Mouse (Mus musculus) forebrain, embryonic 14.5 days (tissue): ENCODE data around the gene Ltb. TPM values are rescaled to one million over a fixed set of nuclear protein-coding genes. Genes with fewer than 3 reads are reported as not detected.
"Not testable (repeated sequence)": the region's sequence is repeated elsewhere in the genome, so short reads cannot be mapped to it uniquely, and the experiment has no call there.

Experiments used
- ATAC-seq: fragments of 200-750 bp; cut with Nextera tagmentation; 2 replicates; pipeline ENCODE4 v1.8.0; 2017; ENCODE audit warnings: mild to moderate bottlenecking, moderate library complexity
- DNase-seq: peaks from one replicate; pipeline ENCODE4 v3.0.0-alpha.2; 2015; ENCODE audit warnings: low spot score
- H3K27ac ChIP-seq: fragments of 300-500 bp; sonication (generic); 2 replicates; pipeline ENCODE4 v1.5.1; 2014; ENCODE audit warnings: low read depth, mild to moderate bottlenecking, control low read depth, low read length, moderate library complexity
- H3K27me3 ChIP-seq: fragments of 300-500 bp; sonication (generic); replicated peaks from 2 replicates; pipeline ENCODE4 v1.6.1; 2014; ENCODE audit warnings: low read length, control low read depth, mixed read lengths; ENCODE audit not compliant: control insufficient read depth, insufficient read depth
- H3K36me3 ChIP-seq: fragments of 300-500 bp; sonication (generic); 2 replicates; pipeline ENCODE4 v1.6.1; 2014; ENCODE audit warnings: low read length, control low read depth; ENCODE audit not compliant: control insufficient read depth, insufficient read depth
- H3K4me1 ChIP-seq: fragments of 300-500 bp; sonication (generic); 2 replicates; pipeline ENCODE4 v1.6.1; 2014; ENCODE audit warnings: antibody characterized with exemption, low read length, control low read depth; ENCODE audit not compliant: control insufficient read depth, insufficient read depth
- H3K4me2 ChIP-seq: fragments of 300-500 bp; sonication (generic); 2 replicates; pipeline ENCODE4 v1.6.1; 2014; ENCODE audit warnings: mild to moderate bottlenecking, control low read depth, low read length
- H3K4me3 ChIP-seq: fragments of 300-500 bp; sonication (generic); 2 replicates; pipeline ENCODE4 v1.5.1; 2014; ENCODE audit warnings: low read depth, low read length, control low read depth
- H3K9ac ChIP-seq: fragments of 300-500 bp; sonication (generic); 2 replicates; pipeline ENCODE4 v1.6.1; 2014; ENCODE audit warnings: mild to moderate bottlenecking, low read length, control low read depth, moderate library complexity
- H3K9me3 ChIP-seq: fragments of 300-500 bp; sonication (generic); replicated peaks from 2 replicates; pipeline ENCODE4 v1.6.1; 2016; ENCODE audit warnings: low read length, control low read depth, mixed read lengths; ENCODE audit not compliant: control insufficient read depth
- WGBS: fragments of 180-500 bp; shearing (Covaris S2); extraction: QIAGEN DNeasy Blood & Tissue Kit; methylation state at CpG from one replicate; pipeline ENCODE4 v1.1.7; 2014; 5-methylcytosine and 5-hydroxymethylcytosine counted together
- polyA plus RNA-seq: library from polyadenylated mRNA; unstranded; fragments of >200 nt; fragmentation: Nextera tagmentation; extraction: Ambion mirVana; gene quantifications from 2 replicates; pipeline ENCODE4 v1.2.1, GENCODE M21; 2014

The Ltb gene
- polyA plus RNA-seq, 1 experiment from 2014 or later = 0.39 TPM

DNA sequence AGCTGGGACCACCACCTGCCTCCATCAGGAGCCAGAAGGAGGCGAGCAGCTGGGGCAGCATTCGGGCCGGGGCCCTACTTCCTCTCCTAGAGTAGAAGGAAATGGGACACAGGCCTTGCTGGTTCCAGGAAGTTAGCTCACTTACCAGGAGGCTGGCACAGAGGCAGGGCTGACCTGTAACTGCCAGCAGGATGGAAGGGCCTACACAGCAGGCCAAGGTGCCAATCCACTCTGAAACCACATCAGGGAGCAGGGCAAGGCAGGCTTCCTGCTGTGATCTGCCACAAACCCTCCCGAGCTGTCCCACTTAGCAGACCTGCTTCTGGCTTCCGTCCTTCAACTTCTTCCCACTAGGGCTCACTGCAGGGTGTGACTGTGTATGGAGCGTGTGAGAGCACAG lies 28.1 kb downstream of the Ltb start:
- Histone ChIP-seq H3K36me3 (peaks cover 46% of the 10 kb centered on the region), H3K4me2 (no peak overlapping the region), H3K4me1 (no peaks in the 10 kb centered on the region), H3K27me3 (no peaks in the 10 kb centered on the region), H3K9ac (no peak overlapping the region), H3K9me3 (no peaks in the 10 kb centered on the region), H3K27ac (no peak overlapping the region), H3K4me3 (no peak overlapping the region)
- WGBS = 85% methylated on average over 6 of the region's 6 CpGs
- ATAC-seq (no peak), DNase-seq (no peak)

GRCm38 (mm10) chr17:35224641-35225040 lies 30.4 kb downstream of the Ltb start:
- H3K4me3 ChIP-seq = no peak overlapping the region
- peaks cover 61% of the 10 kb centered on the region for H3K36me3 ChIP-seq
- no peak overlapping the region for H3K4me2 ChIP-seq

GRCm38 (mm10) chr17:35225456-35225855 lies 31.2 kb downstream of the Ltb start:
- no peak for ATAC-seq
- Histone ChIP-seq H3K4me3 (no peak overlapping the region), H3K9ac (no peak overlapping the region), H3K27me3 (no peaks in the 10 kb centered on the region), H3K27ac (no peak overlapping the region), H3K4me1 (no peaks in the 10 kb centered on the region), H3K36me3 (peaks cover 61% of the 10 kb centered on the region), H3K4me2 (no peak overlapping the region), H3K9me3 (no peaks in the 10 kb centered on the region)
- DNase-seq = no peak
- 95% methylated on average over 5 of the region's 5 CpGs for WGBS

More at GRCm38 (mm10) chr17:35224641-35225040, 30.4 kb downstream of the Ltb start:
- no peak overlapping the region for H3K9ac ChIP-seq
- H3K27me3 ChIP-seq = no peaks in the 10 kb centered on the region
- no peak overlapping the region for H3K27ac ChIP-seq
- WGBS = 94% methylated on average over 4 of the region's 4 CpGs
- H3K9me3 ChIP-seq = no peaks in the 10 kb centered on the region
- DNase-seq (no peak), ATAC-seq (no peak)
- H3K4me1 ChIP-seq = no peaks in the 10 kb centered on the region

DNA sequence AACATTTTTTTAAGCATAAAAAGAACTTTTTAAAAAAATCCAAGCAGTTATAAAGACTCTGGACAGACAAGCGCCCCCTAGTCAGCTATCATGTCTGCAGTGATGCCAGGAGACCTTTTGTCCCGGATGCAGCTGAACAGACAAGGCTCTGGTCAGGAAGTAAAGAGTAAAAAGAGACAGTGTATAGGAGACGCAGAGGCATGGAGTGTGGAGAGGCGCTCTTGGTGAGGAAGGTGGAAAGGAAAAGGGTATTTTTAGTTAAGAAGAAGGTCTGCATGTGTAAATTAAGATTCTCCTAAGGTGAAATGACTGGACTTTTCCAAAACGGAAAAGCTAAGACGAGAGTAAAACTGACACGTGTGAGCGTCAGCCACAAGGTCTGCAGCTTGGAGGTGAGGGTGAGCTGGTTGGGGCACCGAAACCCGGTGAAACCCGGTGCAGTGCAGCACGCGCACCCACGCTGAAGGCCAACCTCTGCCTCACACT lies 32.4 kb downstream of the Ltb start:
- DNase-seq (no peak), ATAC-seq (no peak)
- Histone ChIP-seq H3K4me2 (no peak overlapping the region), H3K4me1 (no peaks in the 10 kb centered on the region), H3K36me3 (peaks cover 65% of the 10 kb centered on the region), H3K4me3 (no peak overlapping the region), H3K9ac (no peak overlapping the region), H3K27ac (no peak overlapping the region), H3K27me3 (no peaks in the 10 kb centered on the region), H3K9me3 (no peaks in the 10 kb centered on the region)
- WGBS = 90% methylated on average over 14 of the region's 14 CpGs

DNA sequence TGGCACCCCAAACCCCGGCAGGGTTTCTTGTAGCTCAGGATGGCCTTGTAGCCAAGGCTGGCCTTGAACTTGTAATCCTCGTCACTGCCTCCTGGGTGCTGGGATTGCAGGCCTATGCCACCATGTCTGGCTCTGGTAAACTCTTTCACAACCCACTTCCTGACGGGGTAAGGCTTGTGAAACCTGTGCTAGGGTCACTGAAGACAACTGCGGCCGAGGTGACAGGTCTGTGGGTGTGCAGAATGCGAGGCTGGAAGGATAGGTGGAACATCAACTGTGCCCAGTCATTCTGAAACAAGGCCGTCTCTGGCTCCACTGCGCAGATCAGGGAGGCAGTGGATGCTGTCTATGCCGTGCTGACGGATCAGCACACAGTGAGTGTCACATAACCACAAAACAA lies 36.8 kb downstream of the Ltb start:
- WGBS = 96% methylated on average over 10 of the region's 10 CpGs
- Histone ChIP-seq H3K4me3 (no peak overlapping the region), H3K27ac (no peak overlapping the region), H3K4me1 (peaks cover 4% of the 10 kb centered on the region; the same call in 1 of the 2 replicates), H3K4me2 (no peak overlapping the region), H3K9me3 (no peaks in the 10 kb centered on the region), H3K9ac (no peak overlapping the region), H3K27me3 (no peaks in the 10 kb centered on the region), H3K36me3 (peaks cover 64% of the 10 kb centered on the region)
- no peak for ATAC-seq
- no peak for DNase-seq

- Histone ChIP-seq H3K4me1 (peaks cover 4% of the 10 kb centered on the region; the same call in 1 of the 2 replicates), H3K27me3 (no peaks in the 10 kb centered on the region), H3K4me3 (no peak overlapping the region), H3K9me3 (no peaks in the 10 kb centered on the region), H3K36me3 (peaks cover 58% of the 10 kb centered on the region), H3K4me2 (no peak overlapping the region; the same call in 1 of the 2 replicates), H3K27ac (no peak overlapping the region), H3K9ac (0 out of 2 replicates have a peak overlapping the region, but pooled peaks have one; percentile 1)
- WGBS = 17% methylated on average over 12 of the region's 12 CpGs
- ATAC-seq (no peak), DNase-seq (peak; percentile 90)
These were observed 37.8 kb downstream of the Ltb start for GRCm38 (mm10) chr17:35232043-35232442.

- Histone ChIP-seq H3K4me3 (no peak overlapping the region), H3K9ac (peak overlapping the region; percentile 21; the same call in 1 of the 2 replicates), H3K27me3 (no peaks in the 10 kb centered on the region), H3K4me2 (no peak overlapping the region), H3K27ac (no peak overlapping the region), H3K9me3 (no peaks in the 10 kb centered on the region), H3K36me3 (peaks cover 52% of the 10 kb centered on the region), H3K4me1 (peaks cover 4% of the 10 kb centered on the region; the same call in 1 of the 2 replicates)
- ATAC-seq (no peak), DNase-seq (no peak)
- 93% methylated on average over 5 of the region's 5 CpGs for WGBS
These were observed 38.4 kb downstream of the Ltb start for GRCm38 (mm10) chr17:35232659-35233058.

- peak within 1 kb of the TSS; percentile 83 for H3K4me2 ChIP-seq
- peak within 1 kb of the TSS; percentile 40 for H3K4me3 ChIP-seq
- peaks cover 45% of the 10 kb centered on the region for H3K36me3 ChIP-seq
- H3K4me1 ChIP-seq = peaks cover 4% of the 10 kb centered on the region; the same call in 1 of the 2 replicates
- DNase-seq (no peak), ATAC-seq (no peak)
- peak within 1 kb of the TSS; percentile 90; the same call in 1 of the 2 replicates for H3K27ac ChIP-seq
- H3K9me3 ChIP-seq = no peaks in the 10 kb centered on the region
- WGBS = 74% methylated on average over 18 of the region's 18 CpGs
- peak within 1 kb of the TSS; percentile 85 for H3K9ac ChIP-seq
- H3K27me3 ChIP-seq = no peaks in the 10 kb centered on the region
These were observed 39.1 kb downstream of the Ltb start, which contains the start of gene Atp6v1g2 for GRCm38 (mm10) chr17:35233114-35233980. Gene Atp6v1g2 (plus strand): TSS chr17:35233660.

GRCm38 (mm10) chr17:35234090-35234489 lies 39.9 kb downstream of the Ltb start:
- not testable (repeated sequence) for H3K27ac ChIP-seq, H3K4me1 ChIP-seq, DNase-seq, H3K27me3 ChIP-seq, H3K9me3 ChIP-seq, ATAC-seq
- peak overlapping the region; percentile 40; the same call in 1 of the 2 replicates for H3K4me3 ChIP-seq
- WGBS = 82% methylated on average over 7 of the region's 7 CpGs
- peaks cover 38% of the 10 kb centered on the region for H3K36me3 ChIP-seq
- H3K9ac ChIP-seq = peak overlapping the region; percentile 85
- peak overlapping the region; percentile 83 for H3K4me2 ChIP-seq
